Comparison of ENCODE assay signal across 8 mouse cellular contexts in the genomic region with DNA sequence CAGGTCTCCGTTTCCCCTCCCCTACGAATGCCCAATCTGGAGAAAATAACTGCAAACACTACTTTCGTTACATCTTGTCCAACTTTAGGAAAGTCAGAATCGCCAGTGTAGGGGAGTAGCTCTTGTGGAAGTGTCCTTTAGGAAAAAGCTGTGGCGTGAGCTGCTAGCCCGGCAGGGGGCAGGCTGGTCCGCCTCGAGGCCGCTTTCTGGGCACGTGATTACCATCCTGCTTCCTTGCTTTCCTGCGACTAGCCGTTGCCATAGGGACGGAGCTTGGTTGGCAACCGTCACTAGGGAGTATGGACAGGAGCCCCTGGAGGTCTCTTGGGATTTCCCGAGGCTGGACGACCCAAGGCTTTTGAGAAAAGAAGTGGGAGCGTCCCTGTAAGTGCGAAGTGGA. TPM values are rescaled to one million over a fixed set of nuclear protein-coding genes. Genes with fewer than 3 reads are reported as not detected.
A peak's percentile ranks its signal among the peaks of the same experiment; 100 is the strongest.
DNase-seq lines count a peak whose midpoint lies in the region; ATAC-seq and TF ChIP-seq lines count a peak whose summit lies in the region.

A gene (plus strand): TSS at position 269 of the 400 bp plus-strand sequence.

- no peaks in the 10 kb centered on the region for H3K36me3 ChIP-seq in hindbrain, embryonic 11.5 days (ENCODE audit: control insufficient read depth, insufficient read depth, low read length)
- H3K36me3 ChIP-seq in lung, embryonic 14.5 days (ENCODE audit: insufficient read depth), result peaks cover 13% of the 10 kb centered on the region; the same call in 1 of the 2 replicates
- 0 out of 2 replicates have a peak, but pooled peaks cover 3% of the 10 kb centered on the region for H3K36me3 ChIP-seq in thymus, adult 2 months (ENCODE audit: control insufficient read depth, insufficient read depth, low read length)

- in situ Hi-C loops in Patski (cut with MboI; ENCODE audit: low pct_unique_long_range_greater_than_20kb), result no loop called here

- POLR2A ChIA-PET in Patski (lab: Charles Lee), result no interaction called here

- no peak within 1 kb of the TSS for H3K9ac ChIP-seq in hindbrain, embryonic 11.5 days (ENCODE audit: low read depth, low read length)
- H3K9ac ChIP-seq in lung, embryonic 14.5 days, result 0 out of 2 replicates have a peak within 1 kb of the TSS, but pooled peaks have one; percentile 5

- no peak within 1 kb of the TSS for H3K27ac ChIP-seq in hindbrain, embryonic 11.5 days (ENCODE audit: low read depth, low read length)
- no peak within 1 kb of the TSS for H3K27ac ChIP-seq in lung, embryonic 14.5 days (ENCODE audit: low read depth)
- H3K27ac ChIP-seq in thymus, adult 2 months (ENCODE audit: control insufficient read depth, insufficient read depth, low read length), result no peak within 1 kb of the TSS

- 0 out of 2 replicates have a peak, but pooled peaks cover 2% of the 10 kb centered on the region for H3K4me1 ChIP-seq in hindbrain, embryonic 11.5 days (replicated peaks; ENCODE audit: control insufficient read depth, insufficient read depth, low read length)
- no peaks in the 10 kb centered on the region for H3K4me1 ChIP-seq in lung, embryonic 14.5 days (ENCODE audit: insufficient read depth)
- peaks cover 18% of the 10 kb centered on the region for H3K4me1 ChIP-seq in thymus, adult 2 months (replicated peaks; ENCODE audit: control insufficient read depth, insufficient read depth, low read length)

- no peak for ATAC-seq in Patski
- ATAC-seq in hindbrain, embryonic 11.5 days (ENCODE audit: low FRiP score), result peak; percentile 88
- ATAC-seq in lung, embryonic 14.5 days (ENCODE audit: insufficient read depth), result peak; percentile 87

- peak within 1 kb of the TSS; percentile 33 for H3K4me2 ChIP-seq in hindbrain, embryonic 11.5 days (replicated peaks; ENCODE audit: low read depth, low read length)
- peak within 1 kb of the TSS; percentile 56 for H3K4me2 ChIP-seq in lung, embryonic 14.5 days

- no peak for TF ChIP-seq POLR2A in thymus, adult 2 months (IDR thresholded peaks at IDR 0.05; ENCODE audit: control insufficient read depth, extremely low read depth, insufficient read depth, low read length, poor library complexity)

- TF ChIP-seq CTCF in Patski (IDR thresholded peaks at IDR 0.05), result peak; percentile 88
- peak; percentile 96 for TF ChIP-seq CTCF in lung, embryonic 14.5 days (IDR thresholded peaks at IDR 0.05; ENCODE audit: low read depth)
- peak; percentile 70; the same call in 1 of the 2 replicates for TF ChIP-seq CTCF in thymus, adult 2 months (IDR thresholded peaks at IDR 0.05; ENCODE audit: borderline replicate concordance, control insufficient read depth, extremely low read depth, insufficient read depth, low read length, poor library complexity)

- H3K27me3 ChIP-seq in Patski, result no peaks in the 10 kb centered on the region
- H3K27me3 ChIP-seq in hindbrain, embryonic 11.5 days (ENCODE audit: control insufficient read depth, insufficient read depth, low read length), result no peaks in the 10 kb centered on the region
- no peaks in the 10 kb centered on the region for H3K27me3 ChIP-seq in lung, embryonic 14.5 days (ENCODE audit: insufficient read depth, low read length)
- no peaks in the 10 kb centered on the region for H3K27me3 ChIP-seq in thymus, adult 2 months (ENCODE audit: control insufficient read depth, insufficient read depth, low read length)

- 4% methylated on average over 18 of the region's 18 CpGs for WGBS in hindbrain, embryonic 11.5 days
- WGBS in lung, embryonic 14.5 days, result 2% methylated on average over 18 of the region's 18 CpGs
- 14% methylated on average over 18 of the region's 18 CpGs for WGBS in thymus, adult 2 months

- CTCF ChIA-PET in Patski (lab: Charles Lee), result interaction anchor here (0.6 to 1.1 kb wide), 5 partner anchors 10 to 185 kb away, joined by 3 to 4 read pairs (median 3); no protein-coding TSS in a partner anchor

- no peak within 1 kb of the TSS for H3K4me3 ChIP-seq in hindbrain, embryonic 11.5 days (ENCODE audit: low read depth, low read length)
- H3K4me3 ChIP-seq in lung, embryonic 14.5 days (ENCODE audit: low read depth, low read length), result peak within 1 kb of the TSS; percentile 18
- H3K4me3 ChIP-seq in thymus, adult 2 months (ENCODE audit: control insufficient read depth, insufficient read depth, low read length), result no peak within 1 kb of the TSS

- no peaks in the 10 kb centered on the region for H3K9me3 ChIP-seq in hindbrain, embryonic 11.5 days (ENCODE audit: control insufficient read depth, low read length)
- H3K9me3 ChIP-seq in lung, embryonic 14.5 days (ENCODE audit: low read depth, low read length), result no peaks in the 10 kb centered on the region

- no peak for DNase-seq in Patski (ENCODE audit: low read depth, low spot score)
- peak; percentile 81 to 91 for DNase-seq in cerebellum, postnatal 25 days
- DNase-seq in frontal cortex, postnatal 14 days (ENCODE audit: low spot score in 2 of 2), result peak; percentile 87 to 92
- peak; percentile 95 for DNase-seq in hindbrain, embryonic 11.5 days (ENCODE audit: low spot score)
- DNase-seq in layer of hippocampus, adult 9-11 months, result peak; percentile 89
- peak; percentile 96 for DNase-seq in lung, embryonic 14.5 days
- DNase-seq in ovary, postnatal 10 days (ENCODE audit: low spot score), result peak; percentile 69
- DNase-seq in thymus, adult 2 months, result peak; percentile 61

RNA-seq across cellular contexts. Expression of the gene that starts here (rescaled TPM):
- polyA plus RNA-seq in Patski (2021), result 0.14 TPM
- polyA plus RNA-seq in hindbrain, embryonic 11.5 days (2014; fragmentation: Nextera tagmentation; extraction: Ambion mirVana), result 5.6 and 8.6 TPM in 2 replicates
- 0.57 and 0.78 TPM in 2 replicates for polyA plus RNA-seq in lung, embryonic 14.5 days (2014; fragmentation: Nextera tagmentation; extraction: Ambion mirVana)
- 2.2 and 2.4 TPM in 2 replicates for polyA plus RNA-seq in thymus, adult 2 months (2012; rRNA removed)

Comparison
In these comparisons a context has a peak if more than half of its experiments do, and no peak if none do; other contexts are left out.
1. Peak in DNase-seq, ATAC-seq, H3K4me3 ChIP-seq, H3K9ac ChIP-seq and H3K4me2 ChIP-seq in lung, embryonic 14.5 days; RNA of the gene not detected or under 1 TPM.